Mouse (Mus musculus): ENCODE measurements around the gene Hist1h2bf.
"Not testable (repeated sequence)": the region's sequence is repeated elsewhere in the genome, so short reads cannot be mapped to it uniquely, and the experiment has no call there.

Hist1h2bf gene

DNA sequence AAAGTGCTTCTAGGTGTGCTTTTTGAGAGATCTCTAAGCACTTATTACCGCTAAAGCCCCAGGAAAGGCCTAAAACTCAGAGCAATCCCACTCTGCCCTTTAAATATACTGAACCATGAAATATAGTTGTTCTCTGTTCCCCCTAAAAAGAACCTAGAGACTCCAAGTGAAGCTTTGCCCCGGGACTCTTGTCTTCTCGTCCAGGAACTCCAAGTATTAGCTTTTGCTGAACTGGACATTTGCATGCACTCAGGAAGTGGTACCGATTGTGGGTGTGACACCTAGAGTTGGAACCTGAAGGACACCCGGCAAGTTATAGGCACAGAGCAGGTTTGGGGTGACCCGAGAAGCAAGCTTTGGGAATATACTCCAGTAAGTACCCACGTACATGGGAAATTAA lies 17.2 kb upstream of the Hist1h2bf start:
- CTCF ChIA-PET, result no interaction called here

- CTCF ChIA-PET, result interaction anchor here (0.6 kb wide), 1 partner anchor 156 kb away, joined by 11 read pairs; no protein-coding TSS in a partner anchor
These were observed 12.9 kb upstream of the Hist1h2bf start for GRCm38 (mm10) chr13:23586940-23587225.

GRCm38 (mm10) chr13:23586099-23586939 lies 12.3 kb upstream of the Hist1h2bf start:
- CTCF ChIA-PET, result interaction anchor here (0.5 kb wide), 1 partner anchor 1555 kb away, joined by 17 read pairs; no protein-coding TSS in a partner anchor

- CTCF ChIA-PET, result interaction anchor here (0.5 kb wide), 1 partner anchor 1555 kb away, joined by 17 read pairs; no protein-coding TSS in a partner anchor
These were observed 11.6 kb upstream of the Hist1h2bf start for GRCm38 (mm10) chr13:23585442-23586098.

- CTCF ChIA-PET, result no interaction called here
These were observed 11.0 kb upstream of the Hist1h2bf start for GRCm38 (mm10) chr13:23585029-23585441.

DNA sequence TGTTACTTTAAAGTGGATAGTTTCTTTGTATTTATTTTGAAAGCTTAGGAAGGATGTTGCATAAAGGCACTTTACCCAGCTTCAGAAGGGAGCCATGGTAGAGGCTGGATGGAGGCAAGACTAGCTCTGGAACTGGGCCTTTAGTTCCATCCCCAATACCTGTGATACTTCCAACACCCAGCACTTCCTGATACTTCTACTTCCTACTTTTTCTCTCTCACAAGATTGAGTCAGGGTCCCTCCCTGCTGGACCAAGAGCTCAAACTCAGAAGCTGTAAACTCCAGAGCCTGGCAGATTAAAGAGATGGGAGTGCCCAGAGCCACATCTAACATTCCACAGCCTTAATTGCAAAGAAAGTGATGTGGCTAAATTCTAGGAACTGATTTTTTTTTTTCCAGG lies 10.3 kb upstream of the Hist1h2bf start:
- CTCF ChIA-PET, result no interaction called here

DNA sequence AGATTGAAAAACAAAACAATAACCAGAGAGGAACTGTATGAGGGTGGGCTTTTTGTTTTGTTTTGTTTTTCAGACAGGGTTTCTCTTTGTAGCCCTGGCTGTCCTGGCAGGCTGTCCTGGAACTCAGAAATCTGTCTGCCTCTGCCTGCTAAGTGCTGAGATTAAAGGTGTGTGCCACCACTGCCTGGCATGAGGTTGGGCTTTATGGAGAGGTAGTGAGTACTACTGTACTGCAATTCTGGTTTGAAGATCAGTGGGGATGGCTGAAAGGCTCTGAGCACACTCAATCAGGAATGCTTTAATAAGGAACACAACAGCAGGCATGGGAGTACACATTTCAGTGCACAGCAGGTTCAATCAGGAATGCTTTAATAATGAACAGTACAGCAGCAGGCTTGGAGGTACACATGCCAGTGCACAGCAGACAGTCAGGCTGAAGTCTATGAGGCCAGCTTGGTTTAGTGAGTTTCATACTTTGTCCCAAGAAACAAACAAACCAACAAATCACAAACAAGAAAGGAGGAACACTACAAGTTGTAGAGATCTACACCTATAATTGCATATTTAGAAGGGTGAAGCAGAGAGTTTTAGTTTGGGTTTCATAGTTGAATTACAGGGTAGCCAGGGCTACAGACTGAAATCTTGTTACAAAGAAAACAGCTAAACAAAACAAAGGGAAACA lies 9.5 kb upstream of the Hist1h2bf start:
- CTCF ChIA-PET, result interaction anchor here (1.2 kb wide), 1 partner anchor 38 kb away, joined by 3 read pairs; the partner anchor contains the start of gene Hist1h2be

DNA sequence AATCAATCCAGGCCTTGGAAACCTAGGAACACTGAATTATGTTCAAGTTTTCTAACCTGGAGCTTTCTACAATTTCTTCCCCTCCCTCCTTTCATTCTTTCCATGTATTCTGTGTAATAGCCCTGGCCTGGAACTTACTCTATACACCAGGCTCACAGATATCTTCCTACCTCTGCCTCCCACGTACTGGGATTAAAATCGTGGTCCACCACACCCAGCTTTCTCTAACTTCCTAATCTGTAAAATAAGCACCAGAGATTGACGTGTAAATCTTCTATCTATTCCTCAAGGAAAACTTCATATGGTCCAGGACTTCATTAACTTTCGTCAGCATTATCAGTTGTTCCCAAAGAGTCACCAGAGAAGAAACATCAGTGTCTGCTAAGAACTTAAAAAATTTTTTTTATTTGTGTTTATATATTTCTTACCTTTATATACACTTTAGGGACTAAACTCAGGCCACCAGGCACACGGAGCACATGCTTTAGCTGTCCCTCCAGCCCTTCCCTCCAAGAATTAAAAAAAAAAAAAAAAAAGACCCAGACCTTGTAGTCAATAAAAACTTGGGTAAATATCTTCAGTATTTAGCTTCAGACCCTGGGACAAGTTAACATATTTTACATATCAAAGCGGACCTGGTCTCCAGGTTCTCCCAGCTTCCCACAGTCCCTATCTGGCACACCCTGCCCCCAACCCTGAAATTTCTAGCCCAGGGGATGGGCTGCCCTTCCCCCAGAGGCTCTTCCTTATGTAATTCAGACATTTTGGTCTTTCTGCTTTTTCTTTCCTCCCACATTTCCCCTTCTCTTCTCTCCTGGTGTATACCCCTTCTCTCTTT lies 8.4 kb upstream of the Hist1h2bf start:
- CTCF ChIA-PET, result interaction anchor here (0.6 to 1.2 kb wide), 3 partner anchors 39 to 1801 kb away, joined by 3 read pairs; partner anchors contain the start of gene Hist1h2be

DNA sequence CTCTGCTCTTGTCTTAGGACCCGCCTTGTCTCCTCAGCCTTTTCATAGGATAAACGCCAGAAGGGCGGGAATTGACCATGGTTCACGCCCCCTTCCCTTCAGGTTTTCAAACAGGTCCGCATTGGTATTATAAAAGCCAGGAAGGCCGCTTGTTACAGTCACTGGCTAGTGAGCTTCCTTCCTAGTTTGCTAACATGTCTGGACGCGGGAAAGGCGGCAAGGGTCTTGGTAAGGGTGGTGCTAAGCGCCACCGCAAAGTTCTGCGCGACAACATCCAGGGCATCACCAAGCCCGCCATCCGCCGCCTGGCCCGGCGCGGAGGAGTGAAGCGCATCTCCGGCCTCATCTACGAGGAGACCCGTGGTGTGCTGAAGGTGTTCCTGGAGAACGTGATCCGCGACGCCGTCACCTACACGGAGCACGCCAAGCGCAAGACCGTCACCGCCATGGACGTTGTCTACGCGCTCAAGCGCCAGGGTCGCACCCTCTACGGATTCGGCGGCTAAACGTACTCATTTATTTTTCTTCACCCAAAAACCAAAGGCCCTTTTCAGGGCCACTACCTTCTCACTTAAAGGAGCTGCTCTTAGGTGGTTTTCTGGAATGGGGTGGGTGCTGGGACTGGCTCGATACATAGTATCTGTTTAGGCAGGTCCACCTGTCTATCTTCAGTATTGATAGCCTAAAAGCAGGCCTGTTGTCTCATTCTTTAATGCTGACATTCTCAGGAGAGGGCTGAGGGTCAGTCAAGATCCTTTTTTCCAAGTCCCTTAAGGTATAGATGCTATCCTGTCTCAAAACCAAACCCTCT lies 7.6 kb upstream of the Hist1h2bf start, which contains the start of gene Hist1h4d:
Hist1h4d (plus strand) TSS at position 191 of the 811 bp plus-strand sequence.
- CTCF ChIA-PET, result interaction anchor here (0.6 kb wide), 1 partner anchor 147 kb away, joined by 3 read pairs; no protein-coding TSS in a partner anchor

GRCm38 (mm10) chr13:23577835-23578234 lies 3.8 kb upstream of the Hist1h2bf start:
- CTCF ChIA-PET, result no interaction called here

GRCm38 (mm10) chr13:23576906-23577639 lies 3.1 kb upstream of the Hist1h2bf start:
- CTCF ChIA-PET, result no interaction called here

- CTCF ChIA-PET, result interaction anchor here (0.5 kb wide), 2 partner anchors 14 to 1684 kb away, joined by 3 read pairs; no protein-coding TSS in a partner anchor
These were observed 2.4 kb upstream of the Hist1h2bf start for GRCm38 (mm10) chr13:23576351-23576881.

DNA sequence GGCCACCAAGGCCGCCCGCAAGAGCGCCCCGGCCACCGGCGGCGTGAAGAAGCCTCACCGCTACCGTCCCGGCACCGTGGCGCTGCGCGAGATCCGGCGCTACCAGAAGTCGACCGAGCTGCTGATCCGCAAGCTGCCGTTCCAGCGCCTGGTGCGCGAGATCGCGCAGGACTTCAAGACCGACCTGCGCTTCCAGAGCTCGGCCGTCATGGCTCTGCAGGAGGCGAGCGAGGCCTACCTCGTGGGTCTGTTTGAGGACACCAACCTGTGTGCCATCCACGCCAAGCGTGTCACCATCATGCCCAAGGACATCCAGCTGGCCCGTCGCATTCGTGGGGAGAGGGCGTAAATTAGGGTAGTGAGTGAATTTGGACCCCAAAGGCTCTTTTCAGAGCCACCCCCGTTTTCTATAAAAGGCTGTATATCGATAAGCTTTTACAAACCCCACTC lies 1.9 kb upstream of the Hist1h2bf start:
- CTCF ChIA-PET, result interaction anchor here (0.5 kb wide), 2 partner anchors 13 to 1683 kb away, joined by 3 read pairs; no protein-coding TSS in a partner anchor

DNA sequence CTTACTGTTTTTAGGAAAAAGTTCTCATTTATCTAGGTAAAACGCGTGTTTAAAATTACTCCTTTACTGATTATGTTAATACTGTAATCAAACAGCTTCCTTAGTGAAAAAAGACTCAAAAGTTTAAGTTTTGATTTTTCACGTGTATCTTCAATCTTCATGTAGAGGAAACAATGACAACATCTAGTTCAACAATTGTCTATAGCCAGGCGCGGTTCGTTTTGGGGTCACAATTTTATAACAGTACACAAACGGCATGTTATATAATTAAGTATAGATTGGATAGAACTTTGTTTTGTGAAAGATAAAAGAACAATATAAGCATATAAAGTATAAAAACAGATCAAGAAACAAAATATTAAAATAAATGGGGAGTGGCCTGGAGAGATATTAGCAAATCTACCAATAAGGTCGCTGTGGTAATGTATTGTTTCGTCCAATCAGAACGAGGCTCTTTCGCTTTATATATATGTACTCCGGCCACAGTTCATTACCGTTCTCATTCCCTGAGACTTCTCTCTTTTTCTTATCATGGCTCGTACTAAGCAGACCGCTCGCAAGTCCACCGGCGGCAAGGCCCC lies 1.4 kb upstream of the Hist1h2bf start, which contains the start of gene Hist1h3d:
Hist1h3d (plus strand) TSS at position 493 of the 581 bp plus-strand sequence.
- CTCF ChIA-PET, result no interaction called here

DNA sequence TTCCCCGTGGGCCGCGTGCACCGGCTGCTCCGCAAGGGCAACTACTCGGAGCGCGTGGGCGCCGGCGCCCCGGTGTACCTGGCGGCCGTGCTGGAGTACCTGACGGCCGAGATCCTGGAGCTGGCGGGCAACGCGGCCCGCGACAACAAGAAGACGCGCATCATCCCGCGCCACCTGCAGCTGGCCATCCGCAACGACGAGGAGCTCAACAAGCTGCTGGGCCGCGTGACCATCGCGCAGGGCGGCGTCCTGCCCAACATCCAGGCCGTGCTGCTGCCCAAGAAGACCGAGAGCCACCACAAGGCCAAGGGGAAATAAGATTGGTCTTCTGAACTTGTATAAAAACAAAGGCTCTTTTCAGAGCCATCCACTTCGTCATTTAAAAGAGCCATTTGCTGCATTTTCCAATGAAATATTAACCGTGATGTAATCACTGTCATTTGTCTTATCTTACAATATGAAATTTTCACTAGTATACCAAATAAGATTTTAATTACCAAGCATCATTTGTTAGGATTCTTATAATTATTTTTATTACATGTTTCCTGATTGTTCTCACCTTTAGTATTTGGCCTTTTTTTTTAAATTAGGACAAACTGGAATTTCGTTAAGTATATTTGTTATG lies 662 bp upstream of the Hist1h2bf start:
- CTCF ChIA-PET, result not testable (repeated sequence)

DNA sequence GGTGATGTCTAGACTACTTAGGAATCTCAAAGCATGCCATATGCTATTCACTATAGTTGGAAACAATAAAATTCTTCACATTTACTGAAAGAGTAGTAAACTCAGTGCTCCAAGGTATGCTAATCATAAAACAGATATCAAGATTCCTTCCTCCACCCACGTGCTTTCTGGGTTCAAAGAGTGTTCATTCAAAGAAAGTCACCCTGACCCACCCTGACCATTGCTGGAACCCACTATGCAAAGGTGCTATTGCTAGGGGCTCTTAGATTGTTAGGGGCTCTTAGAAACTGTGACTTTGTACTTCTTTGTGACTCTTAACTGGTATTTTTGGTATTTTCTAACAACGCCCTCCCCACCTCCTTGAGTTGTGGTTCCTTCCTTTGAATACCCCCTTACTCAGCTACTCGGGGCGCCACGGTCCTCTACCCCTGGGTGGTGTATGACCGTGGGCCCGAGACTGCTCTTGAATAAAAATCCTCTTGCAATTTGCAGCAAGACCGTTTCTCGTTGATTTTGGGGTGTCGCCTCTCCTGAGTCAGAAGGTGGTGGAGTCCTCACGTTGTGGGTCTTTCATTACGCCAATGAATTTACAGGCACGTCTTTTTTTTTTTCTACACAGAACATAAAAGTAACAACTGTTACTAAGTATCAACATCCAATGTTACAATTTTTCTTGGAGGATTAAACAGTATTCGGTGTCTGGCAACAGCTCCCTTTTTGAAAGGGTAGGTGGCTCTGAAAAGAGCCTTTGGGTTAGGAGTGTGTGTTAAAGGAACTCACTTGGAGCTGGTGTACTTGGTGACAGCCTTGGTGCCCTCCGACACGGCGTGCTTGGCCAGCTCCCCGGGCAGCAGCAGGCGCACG lies 730 bp downstream of the Hist1h2bf start:
- CTCF ChIA-PET, result not testable (repeated sequence)
